Mouse (Mus musculus): ENCODE data around the gene Xlr3a.
"Not testable (repeated sequence)": the region's sequence is repeated elsewhere in the genome, so short reads cannot be mapped to it uniquely, and the experiment has no call there.

Xlr3a gene

GRCm38 (mm10) chrX:73096941-73097508 lies at the start of gene Xlr3a:
Gene Xlr3a, minus strand, starts transcription at chrX:73097095.
- not testable (repeated sequence) for DNase-seq

- not testable (repeated sequence) for DNase-seq
Measured at GRCm38 (mm10) chrX:73143218-73143618, 46.3 kb upstream of the Xlr3a start.

- DNase-seq = not testable (repeated sequence)
Measured at GRCm38 (mm10) chrX:73122859-73123829, 26.2 kb upstream of the Xlr3a start.

GRCm38 (mm10) chrX:73116747-73117146 lies 19.9 kb upstream of the Xlr3a start, which contains the start of gene Gm14685:
Gene Gm14685, plus strand, starts transcription at chrX:73117047.
- DNase-seq = not testable (repeated sequence)

GRCm38 (mm10) chrX:73082267-73083055 lies 14.4 kb downstream of the Xlr3a start, which contains the start of gene Xlr4a:
Gene Xlr4a, minus strand, starts transcription at chrX:73082478.
- DNase-seq = not testable (repeated sequence)

GRCm38 (mm10) chrX:73066765-73067312 lies 30.1 kb downstream of the Xlr3a start:
- DNase-seq = peak in 1 of 2 experiments; percentile 8

- DNase-seq = peak; percentile 18 to 42
Measured at GRCm38 (mm10) chrX:73064415-73064793, 32.5 kb downstream of the Xlr3a start, which contains the start of gene Pnma3. Gene Pnma3, plus strand, starts transcription at chrX:73064787.

- peak; percentile 56 to 74 for DNase-seq
Measured at GRCm38 (mm10) chrX:73063512-73064414, 33.1 kb downstream of the Xlr3a start.

GRCm38 (mm10) chrX:73062323-73062722 lies 34.6 kb downstream of the Xlr3a start:
- DNase-seq = no peak

- DNase-seq = no peak
Measured at GRCm38 (mm10) chrX:73061528-73061927, 35.4 kb downstream of the Xlr3a start.

GRCm38 (mm10) chrX:73053860-73054563 lies 42.9 kb downstream of the Xlr3a start:
- peak; percentile 97 to 99 for DNase-seq

- no peak for DNase-seq
Measured at GRCm38 (mm10) chrX:73039666-73040065, 57.2 kb downstream of the Xlr3a start.

GRCm38 (mm10) chrX:73038831-73039230 lies 58.1 kb downstream of the Xlr3a start:
- DNase-seq = no peak

- no peak for DNase-seq
Measured at GRCm38 (mm10) chrX:73037003-73037402, 59.9 kb downstream of the Xlr3a start, which contains the start of gene Pnma5. Gene Pnma5, minus strand, starts transcription at chrX:73037103.
